Mouse (Mus musculus) kidney, adult 2 months (tissue): ENCODE results near the gene Ppdpf.

Experiments
- CTCF ChIP-seq: fragments of 200-500 bp; conservative IDR thresholded peaks from 2 replicates; pipeline ENCODE4 v1.5.1; 2011; ENCODE audit warnings: low read depth, mild to moderate bottlenecking, control low read depth, low read length, moderate library complexity, mixed read lengths; ENCODE audit not compliant: insufficient read depth, insufficient read length
- POLR2A ChIP-seq: fragments of 200-500 bp; IDR thresholded peaks from one replicate; pipeline ENCODE4 v1.6.1; 2011; ENCODE audit warnings: low read depth, low read length, control low read depth

GRCm38 (mm10) chr2:181227122-181227521, 40.1 kb downstream of the Ppdpf start:
- TF ChIP-seq POLR2A (no peak), CTCF (no peak)
